Mouse (Mus musculus): ENCODE results near the gene Mier3. TPM values are rescaled to one million over a fixed set of nuclear protein-coding genes. Genes with fewer than 3 reads are reported as not detected.

Gene Mier3
- total RNA-seq, 2 experiments from 2014 or later = 16.0 to 19.0 TPM

Other genes with a start within 250 kb of the Mier3 start
- gene Gpbp1, start 190.9 kb upstream of the Mier3 start, total RNA-seq (2021) = 10 to 100 TPM; 47.6 to 55.8 TPM
- gene Gm49496, start 131.0 kb upstream of the Mier3 start, total RNA-seq (2021) = not detected
- gene Gm10198, start 88.2 kb upstream of the Mier3 start, total RNA-seq (2021) = not detected
- 10 to 100 TPM; 19.0 to 24.4 TPM for gene Map3k1, start 128.0 kb downstream of the Mier3 start, total RNA-seq (2021)

All from gastrocnemius, postnatal 10 days (tissue).